Mouse (Mus musculus): ENCODE measurements around the gene Vps11. TPM values are rescaled to one million over a fixed set of nuclear protein-coding genes. Genes with fewer than 3 reads are reported as not detected.
"Not testable (repeated sequence)": the region's sequence is repeated elsewhere in the genome, so short reads cannot be mapped to it uniquely, and the experiment has no call there.

The Vps11 gene
- total RNA-seq (2017), result 14.3 and 16.1 TPM in 2 replicates

- peak; percentile 88 to 98 for ATAC-seq (replicated peaks in 1 of 2; ENCODE audit: insufficient read depth in 1 of 2, low FRiP score in 2 of 2, low TSS enrichment in 1 of 2, low read depth in 1 of 2, poor library complexity in 2 of 2, severe bottlenecking in 2 of 2)
Measured at GRCm38 (mm10) chr9:44361190-44361917, at the start of gene Vps11. TSS of gene Vps11 (minus strand) at chr9:44361670.

GRCm38 (mm10) chr9:44410647-44411336, 49.3 kb upstream of the Vps11 start:
- no peak for ATAC-seq (replicated peaks in 1 of 2; ENCODE audit: insufficient read depth in 1 of 2, low FRiP score in 2 of 2, low TSS enrichment in 1 of 2, low read depth in 1 of 2, poor library complexity in 2 of 2, severe bottlenecking in 2 of 2)

- not testable (repeated sequence) for ATAC-seq (replicated peaks in 1 of 2; ENCODE audit: insufficient read depth in 1 of 2, low FRiP score in 2 of 2, low TSS enrichment in 1 of 2, low read depth in 1 of 2, poor library complexity in 2 of 2, severe bottlenecking in 2 of 2)
Measured at GRCm38 (mm10) chr9:44408693-44409092, 47.2 kb upstream of the Vps11 start.

- peak in 1 of 2 experiments; percentile 22; a peak in 1 of 4 replicates for ATAC-seq (replicated peaks in 1 of 2; ENCODE audit: insufficient read depth in 1 of 2, low FRiP score in 2 of 2, low TSS enrichment in 1 of 2, low read depth in 1 of 2, poor library complexity in 2 of 2, severe bottlenecking in 2 of 2)
Measured at GRCm38 (mm10) chr9:44407752-44408097, 46.3 kb upstream of the Vps11 start.

- peak; percentile 94 for ATAC-seq (replicated peaks in 1 of 2; ENCODE audit: insufficient read depth in 1 of 2, low FRiP score in 2 of 2, low TSS enrichment in 1 of 2, low read depth in 1 of 2, poor library complexity in 2 of 2, severe bottlenecking in 2 of 2)
Measured at GRCm38 (mm10) chr9:44406906-44407751, 45.7 kb upstream of the Vps11 start, which contains the start of the genes Rps25 and Trappc4. TSS of gene Rps25 (plus strand) at chr9:44407139. TSS of gene Trappc4 (minus strand) at chr9:44407600.

DNA sequence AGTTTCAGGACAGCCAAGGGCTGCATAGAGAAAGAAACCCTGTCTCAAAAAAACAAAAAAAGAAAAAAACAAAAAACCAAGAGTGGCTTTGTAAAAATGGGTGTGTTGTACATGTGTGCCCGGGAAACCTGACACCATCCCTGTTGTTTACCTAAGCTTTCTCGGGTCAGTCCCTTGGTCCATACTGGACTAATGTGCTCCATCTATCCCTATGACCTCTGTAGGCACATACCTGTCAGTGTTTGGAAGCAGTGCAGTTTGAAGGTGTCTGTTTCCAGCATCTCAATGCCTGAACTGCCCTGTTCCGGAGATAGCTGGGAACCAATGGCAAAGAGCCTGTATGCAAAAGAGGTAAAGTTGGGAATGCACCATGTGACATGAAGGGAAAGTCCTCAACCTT, 43.5 kb upstream of the Vps11 start:
- no peak for ATAC-seq (replicated peaks in 1 of 2; ENCODE audit: insufficient read depth in 1 of 2, low FRiP score in 2 of 2, low TSS enrichment in 1 of 2, low read depth in 1 of 2, poor library complexity in 2 of 2, severe bottlenecking in 2 of 2)

- no peak for ATAC-seq (replicated peaks in 1 of 2; ENCODE audit: insufficient read depth in 1 of 2, low FRiP score in 2 of 2, low TSS enrichment in 1 of 2, low read depth in 1 of 2, poor library complexity in 2 of 2, severe bottlenecking in 2 of 2)
Measured at GRCm38 (mm10) chr9:44401081-44401480, 39.6 kb upstream of the Vps11 start.

- no peak for ATAC-seq (replicated peaks in 1 of 2; ENCODE audit: insufficient read depth in 1 of 2, low FRiP score in 2 of 2, low TSS enrichment in 1 of 2, low read depth in 1 of 2, poor library complexity in 2 of 2, severe bottlenecking in 2 of 2)
Measured at GRCm38 (mm10) chr9:44399795-44400114, 38.3 kb upstream of the Vps11 start.

DNA sequence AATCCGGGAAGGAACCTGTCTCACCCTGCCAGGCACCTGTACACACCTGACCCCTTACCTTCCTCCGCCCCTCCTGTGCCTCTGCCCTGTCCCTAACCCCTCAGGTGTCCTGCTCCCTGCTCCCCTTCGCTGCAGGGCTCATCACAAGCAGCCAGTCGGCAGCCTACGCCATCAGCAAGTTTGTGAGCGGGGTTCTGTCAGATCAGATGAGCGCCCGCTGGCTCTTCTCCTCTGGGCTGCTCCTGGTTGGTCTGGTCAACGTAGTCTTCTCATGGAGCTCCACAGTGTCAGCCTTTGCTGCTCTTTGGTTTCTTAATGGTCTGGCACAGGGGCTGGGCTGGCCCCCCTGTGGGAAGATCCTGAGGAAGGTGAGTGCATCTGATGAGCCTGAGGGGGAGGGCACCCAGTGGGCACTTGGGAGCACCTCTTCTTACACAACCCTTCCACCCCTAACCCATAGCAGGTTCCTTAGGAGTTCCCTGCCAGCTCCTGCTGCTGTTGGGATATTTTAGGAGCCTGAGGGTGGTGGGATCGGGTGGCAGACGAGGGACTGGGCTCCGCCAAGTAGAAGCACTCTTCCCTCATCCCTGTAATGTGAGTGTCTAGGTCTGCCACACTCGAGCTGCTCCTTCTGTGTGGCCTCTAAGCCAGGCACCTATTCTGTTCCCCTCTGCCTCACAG, 37.8 kb upstream of the Vps11 start:
- ATAC-seq (replicated peaks in 1 of 2; ENCODE audit: insufficient read depth in 1 of 2, low FRiP score in 2 of 2, low TSS enrichment in 1 of 2, low read depth in 1 of 2, poor library complexity in 2 of 2, severe bottlenecking in 2 of 2), result no peak

DNA sequence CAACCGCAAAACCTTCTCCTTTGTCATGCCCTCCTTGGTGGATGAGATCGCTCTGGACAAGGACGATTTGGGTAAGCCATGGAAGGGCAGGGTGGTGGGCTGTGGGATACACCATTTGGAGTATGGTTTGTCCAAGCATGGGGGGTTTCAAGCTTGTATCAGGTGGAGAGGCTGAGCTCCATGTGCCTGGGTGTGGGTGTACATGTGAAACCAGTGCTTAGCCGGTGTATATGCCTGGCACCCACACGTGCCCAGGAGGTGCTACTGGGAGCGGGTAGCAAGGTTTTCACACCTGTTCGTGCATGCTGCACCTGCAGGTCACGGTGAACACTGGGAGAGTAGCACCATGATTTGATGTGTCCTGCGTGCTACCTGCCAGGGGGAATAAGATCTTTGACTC, 37.1 kb upstream of the Vps11 start:
- ATAC-seq (replicated peaks in 1 of 2; ENCODE audit: insufficient read depth in 1 of 2, low FRiP score in 2 of 2, low TSS enrichment in 1 of 2, low read depth in 1 of 2, poor library complexity in 2 of 2, severe bottlenecking in 2 of 2), result no peak

- ATAC-seq (replicated peaks in 1 of 2; ENCODE audit: insufficient read depth in 1 of 2, low FRiP score in 2 of 2, low TSS enrichment in 1 of 2, low read depth in 1 of 2, poor library complexity in 2 of 2, severe bottlenecking in 2 of 2), result no peak
Measured at GRCm38 (mm10) chr9:44398087-44398486, 36.6 kb upstream of the Vps11 start.

DNA sequence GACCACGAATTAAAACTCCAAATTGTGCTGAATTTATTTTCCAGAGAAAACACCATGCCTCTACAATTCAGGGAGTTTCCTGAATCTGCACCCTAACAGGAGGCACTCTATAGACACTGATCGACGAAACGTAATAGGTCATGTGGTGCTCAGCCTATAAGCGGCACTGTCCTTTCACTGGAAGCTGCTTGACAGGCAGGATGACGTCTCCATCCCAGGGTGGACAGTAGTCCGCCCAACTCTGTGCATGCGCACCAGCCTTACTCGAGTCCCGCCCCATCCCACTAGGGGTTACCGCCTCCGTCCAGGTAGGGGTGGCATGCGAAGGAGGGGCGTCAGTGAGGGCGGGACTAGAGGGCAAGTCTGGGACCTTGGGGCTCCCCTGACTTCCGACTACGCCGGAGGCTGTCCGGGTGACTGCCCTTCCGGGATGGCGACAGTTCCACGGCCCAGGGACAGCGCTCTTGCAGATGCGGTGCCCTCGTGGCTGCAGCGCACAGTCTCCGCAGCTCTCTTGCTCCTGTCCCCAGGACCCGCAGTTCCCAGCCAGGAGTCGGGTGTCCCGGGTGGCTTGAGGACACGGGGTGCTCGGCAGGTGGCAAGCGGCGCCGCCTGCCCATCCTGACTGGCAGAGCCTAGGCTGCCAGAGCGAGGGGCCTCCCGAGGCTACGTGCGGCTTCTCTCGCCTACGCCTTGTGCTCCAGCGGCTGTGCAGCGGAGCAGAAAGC, 35.4 kb upstream of the Vps11 start, which contains the start of gene Slc37a4:
Gene Slc37a4, plus strand, starts transcription at position 169 of the 728 bp plus-strand sequence.
- peak; percentile 97 to 99 for ATAC-seq (replicated peaks in 1 of 2; ENCODE audit: insufficient read depth in 1 of 2, low FRiP score in 2 of 2, low TSS enrichment in 1 of 2, low read depth in 1 of 2, poor library complexity in 2 of 2, severe bottlenecking in 2 of 2)

DNA sequence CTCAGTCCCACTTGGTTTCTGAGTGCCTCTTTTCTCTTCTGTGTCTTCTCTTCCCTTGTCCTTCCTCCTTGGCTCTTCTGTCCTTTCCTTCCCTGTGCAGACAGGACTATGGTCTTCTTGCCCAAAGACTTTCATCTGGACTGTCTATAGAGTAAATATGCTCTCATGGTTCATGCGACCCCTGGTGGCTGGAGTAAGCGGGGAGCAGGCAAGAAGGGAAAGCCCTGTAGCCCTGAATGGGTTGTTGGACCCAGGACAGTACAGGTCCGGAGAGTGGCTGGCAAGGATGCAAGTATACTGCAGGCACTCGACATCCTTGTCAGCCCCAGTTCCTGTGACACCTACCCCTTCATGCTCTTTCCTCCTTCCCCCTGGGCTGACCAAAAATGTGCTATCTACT, 30.0 kb upstream of the Vps11 start:
- ATAC-seq (replicated peaks in 1 of 2; ENCODE audit: insufficient read depth in 1 of 2, low FRiP score in 2 of 2, low TSS enrichment in 1 of 2, low read depth in 1 of 2, poor library complexity in 2 of 2, severe bottlenecking in 2 of 2), result peak; percentile 62 to 68; a peak in 3 of 4 replicates

DNA sequence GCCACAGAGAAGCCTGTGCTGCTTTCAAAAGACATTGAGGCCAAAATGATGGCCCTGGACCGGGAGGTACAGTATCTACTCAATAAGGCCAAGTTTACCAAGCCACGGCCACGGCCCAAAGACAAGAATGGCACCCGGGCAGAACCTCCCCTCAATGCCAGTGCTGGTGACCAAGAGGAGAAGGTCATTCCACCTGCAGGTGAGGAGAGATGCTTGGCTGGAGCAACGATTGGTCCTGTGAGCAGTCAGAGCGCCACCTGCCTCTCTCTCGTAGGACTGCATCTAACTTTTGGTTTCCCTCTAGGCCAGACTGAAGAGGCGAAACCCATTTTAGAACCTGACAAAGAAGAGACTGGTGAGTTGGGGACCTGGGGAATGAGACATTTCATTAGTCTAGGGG, 27.8 kb upstream of the Vps11 start:
- peak in 1 of 2 experiments; percentile 57; a peak in 2 of 4 replicates for ATAC-seq (replicated peaks in 1 of 2; ENCODE audit: insufficient read depth in 1 of 2, low FRiP score in 2 of 2, low TSS enrichment in 1 of 2, low read depth in 1 of 2, poor library complexity in 2 of 2, severe bottlenecking in 2 of 2)

- ATAC-seq (replicated peaks in 1 of 2; ENCODE audit: insufficient read depth in 1 of 2, low FRiP score in 2 of 2, low TSS enrichment in 1 of 2, low read depth in 1 of 2, poor library complexity in 2 of 2, severe bottlenecking in 2 of 2), result no peak
Measured at GRCm38 (mm10) chr9:44387221-44387620, 25.8 kb upstream of the Vps11 start.

GRCm38 (mm10) chr9:44384596-44384995, 23.1 kb upstream of the Vps11 start:
- ATAC-seq (replicated peaks in 1 of 2; ENCODE audit: insufficient read depth in 1 of 2, low FRiP score in 2 of 2, low TSS enrichment in 1 of 2, low read depth in 1 of 2, poor library complexity in 2 of 2, severe bottlenecking in 2 of 2), result no peak

- no peak for ATAC-seq (replicated peaks in 1 of 2; ENCODE audit: insufficient read depth in 1 of 2, low FRiP score in 2 of 2, low TSS enrichment in 1 of 2, low read depth in 1 of 2, poor library complexity in 2 of 2, severe bottlenecking in 2 of 2)
Measured at GRCm38 (mm10) chr9:44379862-44380261, 18.4 kb upstream of the Vps11 start.
